Mouse (Mus musculus) megakaryocyte-erythroid progenitor cell, adult 5-6 weeks (primary cell): Measurements from ENCODE around the gene Foxo4. TPM values are rescaled to one million over a fixed set of nuclear protein-coding genes. Genes with fewer than 3 reads are reported as not detected.
A peak's percentile ranks its signal among the peaks of the same experiment; 100 is the strongest.

ENCODE experiments used
- ATAC-seq: replicated peaks from 2 replicates; pipeline ENCODE4 v1.8.0; 2016; ENCODE audit warnings: mild to moderate bottlenecking, inconsistent platforms; ENCODE audit not compliant: severe bottlenecking, poor library complexity, low FRiP score, low TSS enrichment
- total RNA-seq, 2 experiments: library from RNA; stranded (forward) in 1 of 2; stranded (reverse) in 1 of 2; fragments of 200-1000, 215-1000 nt in 1 of 2; fragments of >200 nt in 1 of 2; fragmentation: Nextera tagmentation in 1 of 2; gene quantifications; 2 replicates each; pipeline ENCODE4 v1.2.3; 2014 to 2017

Foxo4 gene
- total RNA-seq (2014; fragmentation: Nextera tagmentation) (9.8 and 12.6 TPM in 2 replicates), total RNA-seq (2017) (11.2 and 11.5 TPM in 2 replicates)

GRCm38 (mm10) chrX:101253952-101254729, at the start of gene Foxo4:
Gene Foxo4, plus strand, starts transcription at chrX:101254528.
- peak; percentile 93 for ATAC-seq

GRCm38 (mm10) chrX:101221834-101222795, 32.2 kb upstream of the Foxo4 start, which contains the start of gene Snx12:
Gene Snx12, minus strand, starts transcription at chrX:101222563.
- peak; percentile 97 for ATAC-seq

- ATAC-seq, result no peak
Observed at GRCm38 (mm10) chrX:101222796-101223162, 31.5 kb upstream of the Foxo4 start.

GRCm38 (mm10) chrX:101245011-101245410, 9.3 kb upstream of the Foxo4 start:
- ATAC-seq, result no peak

- ATAC-seq, result peak; percentile 23
Observed at GRCm38 (mm10) chrX:101254740-101255139, 412 bp downstream of the Foxo4 start.

- no peak for ATAC-seq
Observed at GRCm38 (mm10) chrX:101256603-101257002, 2.3 kb downstream of the Foxo4 start.

GRCm38 (mm10) chrX:101260441-101261325, 6.4 kb downstream of the Foxo4 start:
- no peak for ATAC-seq

GRCm38 (mm10) chrX:101263892-101264291, 9.6 kb downstream of the Foxo4 start, which contains the start of gene Gm614:
Gene Gm614, minus strand, starts transcription at chrX:101263992.
- ATAC-seq, result no peak

GRCm38 (mm10) chrX:101266631-101267030, 12.3 kb downstream of the Foxo4 start:
- no peak for ATAC-seq

- peak; percentile 60 for ATAC-seq
Observed at GRCm38 (mm10) chrX:101268025-101268754, 13.9 kb downstream of the Foxo4 start, which contains the start of gene Il2rg. Gene Il2rg, minus strand, starts transcription at chrX:101268255.

- no peak for ATAC-seq
Observed at GRCm38 (mm10) chrX:101268755-101269124, 14.4 kb downstream of the Foxo4 start, which contains the start of gene Gm20489. Gene Gm20489, minus strand, starts transcription at chrX:101269023.

- no peak for ATAC-seq
Observed at GRCm38 (mm10) chrX:101273410-101273809, 19.1 kb downstream of the Foxo4 start.

GRCm38 (mm10) chrX:101273875-101274738, 19.8 kb downstream of the Foxo4 start, which contains the start of gene Med12:
Gene Med12, plus strand, starts transcription at chrX:101274030.
- ATAC-seq, result peak; percentile 99

- no peak for ATAC-seq
Observed at GRCm38 (mm10) chrX:101282813-101283212, 28.5 kb downstream of the Foxo4 start.

GRCm38 (mm10) chrX:101285534-101285933, 31.2 kb downstream of the Foxo4 start:
- ATAC-seq, result 0 out of 2 replicates have a peak, but pooled peaks have one; percentile 38

GRCm38 (mm10) chrX:101285953-101286670, 31.8 kb downstream of the Foxo4 start:
- no peak for ATAC-seq

- peak; percentile 92 for ATAC-seq
Observed at GRCm38 (mm10) chrX:101287543-101287942, 33.2 kb downstream of the Foxo4 start.
